Mouse (Mus musculus): ENCODE measurements at regions not wholly inside any gene's neighbourhood (a gene's known extent, or its start where the extent isn't known, plus 50 kb on each side); places are given as distances from the start of the nearest gene placed in this dataset.

DNA sequence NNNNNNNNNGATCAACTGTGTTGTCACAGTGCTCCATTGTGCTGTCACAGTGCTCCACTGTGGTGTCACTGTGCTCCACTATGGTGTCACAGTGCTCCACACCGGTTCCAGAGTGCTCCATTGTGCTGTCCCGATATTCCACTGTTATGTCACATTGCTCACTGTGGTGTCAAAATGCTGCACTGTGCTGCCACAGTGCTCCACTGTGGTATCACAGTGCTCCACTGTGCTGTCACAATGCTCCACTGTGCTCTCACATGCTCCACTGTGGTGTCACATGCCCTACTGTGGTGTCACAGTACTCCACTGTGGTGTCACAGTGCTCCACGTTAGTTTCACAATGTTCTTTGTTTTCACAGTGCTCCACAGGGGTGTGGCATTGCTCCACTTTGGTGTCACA, 359.3 kb upstream of the Olfr161 start:
- H3ac ChIP-seq (ENCODE audit: control insufficient read depth, insufficient read length) = no peak overlapping the region
- no peaks in the 10 kb centered on the region for H3K27me3 ChIP-seq (ENCODE audit: control insufficient read depth, insufficient read depth, insufficient read length)
- no peak overlapping the region for H3K4me2 ChIP-seq (ENCODE audit: low read depth)
- TF ChIP-seq POLR2AphosphoS2 (IDR thresholded peaks at IDR 0.05; ENCODE audit: insufficient read length, low read depth) (no peak), MYOG (IDR thresholded peaks at IDR 0.05; ENCODE audit: control insufficient read depth in 1 of 3, insufficient read depth in 1 of 3, insufficient read length in 2 of 3, low read depth in 2 of 3) (peak in 1 of 3 experiments; percentile 13), E2F4 (IDR thresholded peaks at IDR 0.05; ENCODE audit: insufficient read depth) (no peak)
- no peak overlapping the region for H3K4me3 ChIP-seq
- H3K79me2 ChIP-seq (ENCODE audit: control insufficient read depth, insufficient read depth) = no peaks in the 10 kb centered on the region
- no peaks in the 10 kb centered on the region for H3K36me3 ChIP-seq (ENCODE audit: control insufficient read depth, insufficient read depth)

GRCm38 (mm10) chr16:3232610-3233009, 358.2 kb upstream of the Olfr161 start:
- Histone ChIP-seq H3K36me3 (ENCODE audit: control insufficient read depth, insufficient read depth) (no peaks in the 10 kb centered on the region), H3K4me2 (ENCODE audit: low read depth) (no peak overlapping the region), H3K4me3 (no peak overlapping the region), H3K27me3 (ENCODE audit: control insufficient read depth, insufficient read depth, insufficient read length) (no peaks in the 10 kb centered on the region), H3K79me2 (ENCODE audit: control insufficient read depth, insufficient read depth) (no peaks in the 10 kb centered on the region), H3ac (ENCODE audit: control insufficient read depth, insufficient read length) (no peak overlapping the region)
- no peak for TF ChIP-seq TCF3 (IDR thresholded peaks at IDR 0.05; ENCODE audit: insufficient read length, low read depth)
- TF ChIP-seq POLR2A (IDR thresholded peaks at IDR 0.05; ENCODE audit: insufficient read length, low read depth) = no peak
- no peak for TF ChIP-seq MYOG (IDR thresholded peaks at IDR 0.05; ENCODE audit: control insufficient read depth in 1 of 3, insufficient read depth in 1 of 3, insufficient read length in 2 of 3, low read depth in 2 of 3)
- TF ChIP-seq REST (IDR thresholded peaks at IDR 0.05; ENCODE audit: insufficient read depth, insufficient read length) = no peak
- no peak for TF ChIP-seq E2F4 (IDR thresholded peaks at IDR 0.05; ENCODE audit: insufficient read depth)
- TF ChIP-seq SRF (IDR thresholded peaks at IDR 0.05; ENCODE audit: control insufficient read depth, insufficient read length, low read depth) = no peak
- TF ChIP-seq MYOD1 (IDR thresholded peaks at IDR 0.05; ENCODE audit: control insufficient read depth in 1 of 3, insufficient read length in 2 of 3, low read depth in 2 of 3) = no peak
- TF ChIP-seq POLR2AphosphoS2 (IDR thresholded peaks at IDR 0.05; ENCODE audit: insufficient read length, low read depth) = no peak
- no peak for TF ChIP-seq USF1 (IDR thresholded peaks at IDR 0.05; ENCODE audit: low read depth)
- TF ChIP-seq MAX (IDR thresholded peaks at IDR 0.05; ENCODE audit: low read depth) = no peak
- TF ChIP-seq TCF12 (IDR thresholded peaks at IDR 0.05; ENCODE audit: insufficient read depth, poor library complexity, severe bottlenecking) = no peak
- TF ChIP-seq CEBPB (IDR thresholded peaks at IDR 0.05; ENCODE audit: insufficient read depth, poor library complexity, severe bottlenecking) = no peak

DNA sequence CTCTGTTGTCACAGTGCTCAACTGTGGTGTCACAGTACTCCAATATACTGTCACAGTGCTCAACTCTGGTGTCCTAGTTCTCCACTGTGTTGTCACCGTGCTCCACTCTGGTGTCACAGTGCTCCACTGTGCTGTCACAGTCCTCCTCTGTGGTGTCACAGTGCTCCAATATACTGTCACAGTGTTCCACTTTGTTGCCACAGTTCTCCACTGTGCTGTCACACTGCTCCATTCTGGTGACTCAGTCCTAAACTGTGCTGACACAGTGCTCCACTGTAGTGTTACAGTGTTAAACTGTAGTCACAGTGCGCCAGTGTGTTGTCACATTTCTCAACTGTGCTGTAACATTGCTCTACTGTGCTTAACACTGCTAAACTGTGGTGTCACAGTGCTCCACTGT, 356.8 kb upstream of the Olfr161 start:
- Histone ChIP-seq H3K79me2 (ENCODE audit: control insufficient read depth, insufficient read depth) (no peaks in the 10 kb centered on the region), H3K27me3 (ENCODE audit: control insufficient read depth, insufficient read depth, insufficient read length) (no peaks in the 10 kb centered on the region), H3K4me3 (no peak overlapping the region), H3K4me2 (ENCODE audit: low read depth) (no peak overlapping the region), H3K36me3 (ENCODE audit: control insufficient read depth, insufficient read depth) (no peaks in the 10 kb centered on the region), H3ac (ENCODE audit: control insufficient read depth, insufficient read length) (no peak overlapping the region)
- TF ChIP-seq MAX (IDR thresholded peaks at IDR 0.05; ENCODE audit: low read depth) = no peak
- no peak for TF ChIP-seq MYOG (IDR thresholded peaks at IDR 0.05; ENCODE audit: control insufficient read depth in 1 of 3, insufficient read depth in 1 of 3, insufficient read length in 2 of 3, low read depth in 2 of 3)
- TF ChIP-seq POLR2AphosphoS2 (IDR thresholded peaks at IDR 0.05; ENCODE audit: insufficient read length, low read depth) = no peak
- no peak for TF ChIP-seq TCF12 (IDR thresholded peaks at IDR 0.05; ENCODE audit: insufficient read depth, poor library complexity, severe bottlenecking)
- no peak for TF ChIP-seq E2F4 (IDR thresholded peaks at IDR 0.05; ENCODE audit: insufficient read depth)
- TF ChIP-seq USF1 (IDR thresholded peaks at IDR 0.05; ENCODE audit: low read depth) = no peak
- no peak for TF ChIP-seq POLR2A (IDR thresholded peaks at IDR 0.05; ENCODE audit: insufficient read length, low read depth)
- TF ChIP-seq SRF (IDR thresholded peaks at IDR 0.05; ENCODE audit: control insufficient read depth, insufficient read length, low read depth) = no peak
- TF ChIP-seq REST (IDR thresholded peaks at IDR 0.05; ENCODE audit: insufficient read depth, insufficient read length) = no peak
- no peak for TF ChIP-seq CEBPB (IDR thresholded peaks at IDR 0.05; ENCODE audit: insufficient read depth, poor library complexity, severe bottlenecking)
- TF ChIP-seq MYOD1 (IDR thresholded peaks at IDR 0.05; ENCODE audit: control insufficient read depth in 1 of 3, insufficient read length in 2 of 3, low read depth in 2 of 3) = no peak
- TF ChIP-seq TCF3 (IDR thresholded peaks at IDR 0.05; ENCODE audit: insufficient read length, low read depth) = no peak

DNA sequence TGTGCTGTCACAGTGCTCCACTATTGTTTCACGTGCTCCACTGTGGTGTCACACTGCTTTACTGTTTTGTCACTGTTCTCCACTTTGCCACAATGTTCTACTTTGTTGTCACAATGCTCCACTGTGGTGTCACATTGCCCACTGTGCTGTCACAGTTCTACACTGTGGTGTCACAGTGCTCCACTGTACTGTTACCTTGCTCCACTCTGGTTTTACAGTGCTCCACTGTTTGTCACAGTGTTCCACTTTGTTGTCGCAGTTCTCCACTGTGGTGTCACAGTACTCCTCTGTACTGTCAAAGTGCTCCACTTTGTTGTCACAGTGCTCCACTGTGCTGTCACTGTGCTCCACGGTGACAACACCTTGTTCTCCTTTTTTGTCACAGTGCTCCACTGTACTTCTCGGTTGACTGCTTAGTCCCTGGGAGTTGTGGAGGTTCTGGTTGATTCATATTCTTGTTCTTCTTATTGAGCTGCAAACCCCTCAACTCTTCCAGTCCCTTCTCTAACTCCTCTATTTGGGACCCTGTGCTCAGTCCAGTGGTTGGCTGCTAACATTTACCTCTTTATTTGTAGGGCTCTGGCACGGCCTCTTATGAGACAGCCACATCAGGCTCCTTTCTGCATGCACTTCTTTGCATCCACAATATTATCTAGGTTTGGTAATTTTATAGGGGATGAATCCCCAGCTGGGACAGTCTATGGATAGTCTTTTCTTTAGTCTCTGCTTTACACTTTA, 349.7 kb upstream of the Olfr161 start:
- H3K36me3 ChIP-seq (ENCODE audit: control insufficient read depth, insufficient read depth) = no peaks in the 10 kb centered on the region
- no peak for TF ChIP-seq MYOD1 (IDR thresholded peaks at IDR 0.05; ENCODE audit: control insufficient read depth in 1 of 3, insufficient read length in 2 of 3, low read depth in 2 of 3)
- TF ChIP-seq TCF12 (IDR thresholded peaks at IDR 0.05; ENCODE audit: insufficient read depth, poor library complexity, severe bottlenecking) = no peak
- no peak for TF ChIP-seq USF1 (IDR thresholded peaks at IDR 0.05; ENCODE audit: low read depth)
- TF ChIP-seq E2F4 (IDR thresholded peaks at IDR 0.05; ENCODE audit: insufficient read depth) = no peak
- no peak for TF ChIP-seq REST (IDR thresholded peaks at IDR 0.05; ENCODE audit: insufficient read depth, insufficient read length)
- TF ChIP-seq POLR2A (IDR thresholded peaks at IDR 0.05; ENCODE audit: insufficient read length, low read depth) = no peak
- TF ChIP-seq MAX (IDR thresholded peaks at IDR 0.05; ENCODE audit: low read depth) = no peak
- TF ChIP-seq MYOG (IDR thresholded peaks at IDR 0.05; ENCODE audit: control insufficient read depth in 1 of 3, insufficient read depth in 1 of 3, insufficient read length in 2 of 3, low read depth in 2 of 3) = no peak
- no peak for TF ChIP-seq POLR2AphosphoS2 (IDR thresholded peaks at IDR 0.05; ENCODE audit: insufficient read length, low read depth)

GRCm38 (mm10) chr16:3241939-3242338, 348.9 kb upstream of the Olfr161 start:
- Histone ChIP-seq H3K36me3 (ENCODE audit: control insufficient read depth, insufficient read depth) (no peaks in the 10 kb centered on the region), H3K4me2 (ENCODE audit: low read depth) (no peak overlapping the region), H3K79me2 (ENCODE audit: control insufficient read depth, insufficient read depth) (no peaks in the 10 kb centered on the region), H3K4me3 (no peak overlapping the region), H3ac (ENCODE audit: control insufficient read depth, insufficient read length) (no peak overlapping the region), H3K27me3 (ENCODE audit: control insufficient read depth, insufficient read depth, insufficient read length) (no peaks in the 10 kb centered on the region)
- TF ChIP-seq REST (IDR thresholded peaks at IDR 0.05; ENCODE audit: insufficient read depth, insufficient read length) (no peak), MYOD1 (IDR thresholded peaks at IDR 0.05; ENCODE audit: control insufficient read depth in 1 of 3, insufficient read length in 2 of 3, low read depth in 2 of 3) (no peak), USF1 (IDR thresholded peaks at IDR 0.05; ENCODE audit: low read depth) (no peak), TCF12 (IDR thresholded peaks at IDR 0.05; ENCODE audit: insufficient read depth, poor library complexity, severe bottlenecking) (no peak), MYOG (IDR thresholded peaks at IDR 0.05; ENCODE audit: control insufficient read depth in 1 of 3, insufficient read depth in 1 of 3, insufficient read length in 2 of 3, low read depth in 2 of 3) (no peak), SRF (IDR thresholded peaks at IDR 0.05; ENCODE audit: control insufficient read depth, insufficient read length, low read depth) (no peak), E2F4 (IDR thresholded peaks at IDR 0.05; ENCODE audit: insufficient read depth) (no peak), TCF3 (IDR thresholded peaks at IDR 0.05; ENCODE audit: insufficient read length, low read depth) (no peak)

More for the DNA sequence above, 349.7 kb upstream of the Olfr161 start:
- Histone ChIP-seq H3K79me2 (ENCODE audit: control insufficient read depth, insufficient read depth) (no peaks in the 10 kb centered on the region), H3K4me3 (no peak overlapping the region), H3ac (ENCODE audit: control insufficient read depth, insufficient read length) (no peak overlapping the region), H3K4me2 (ENCODE audit: low read depth) (no peak overlapping the region), H3K27me3 (ENCODE audit: control insufficient read depth, insufficient read depth, insufficient read length) (no peaks in the 10 kb centered on the region)

Data from myocyte (in vitro differentiated cells).